Mouse (Mus musculus) megakaryocyte-erythroid progenitor cell, adult 5 weeks (primary cell): ENCODE data around the gene Olfr492. TPM values are rescaled to one million over a fixed set of nuclear protein-coding genes. Genes with fewer than 3 reads are reported as not detected.

ENCODE experiments used
- polyA plus RNA-seq: library from polyadenylated mRNA; stranded (reverse); fragments of >175 nt; gene quantifications from 2 replicates; pipeline ENCODE4 v1.2.3, GENCODE M21; 2012

The Olfr492 gene
- not detected in 2 replicates for polyA plus RNA-seq

DNA sequence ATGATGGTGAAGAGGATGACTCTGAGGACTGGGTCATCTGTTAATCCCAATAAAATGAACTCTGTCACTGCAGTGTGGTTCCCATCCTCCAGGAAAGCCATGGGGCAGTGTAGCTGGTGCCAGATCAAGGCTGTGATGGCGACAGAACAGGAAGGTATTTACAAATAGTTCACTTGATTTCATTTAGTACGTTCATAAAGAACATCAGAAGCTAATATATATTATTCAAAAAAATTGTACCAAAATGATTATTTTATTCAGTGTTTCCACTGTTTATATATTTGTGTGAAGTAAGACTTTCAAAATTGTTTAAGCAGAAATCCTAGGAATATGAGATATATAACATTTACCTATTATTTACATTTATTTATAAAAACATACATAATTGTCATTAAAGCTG is at the start of gene Olfr492:
Olfr492 (minus strand) TSS at position 101 of the 400 bp plus-strand sequence.

DNA sequence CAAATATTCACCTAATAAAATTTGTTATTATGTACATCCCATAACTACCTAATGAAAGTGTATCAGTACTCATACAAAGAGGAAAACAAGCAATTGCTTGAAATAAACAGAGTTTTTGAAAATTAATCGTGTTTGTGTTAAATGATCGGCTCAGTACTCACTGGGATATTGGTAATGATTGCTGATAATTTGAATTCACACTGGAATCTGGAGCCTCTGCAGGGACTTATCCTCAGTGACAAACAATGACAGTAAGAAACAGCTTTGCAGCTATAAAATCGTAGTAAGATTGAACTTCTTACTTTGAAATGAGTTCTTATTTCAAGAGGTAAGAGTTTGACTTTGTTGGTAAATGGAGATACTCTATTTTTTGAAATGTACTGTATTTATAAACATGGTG is 41.6 kb upstream of the Olfr492 start, which contains the start of gene Olfr494:
Olfr494 (plus strand) TSS at position 301 of the 400 bp plus-strand sequence.

GRCm38 (mm10) chr7:108346879-108347278 is 23.4 kb upstream of the Olfr492 start, which contains the start of gene Olfr493:
Gene Olfr493, minus strand, starts transcription at chr7:108346979.

GRCm38 (mm10) chr7:108313151-108313550 is 10.3 kb downstream of the Olfr492 start, which contains the start of gene Olfr491:
Gene Olfr491, plus strand, starts transcription at chr7:108313451.

GRCm38 (mm10) chr7:108288834-108289233 is 34.6 kb downstream of the Olfr492 start, which contains the start of gene Olfr490:
Gene Olfr490, minus strand, starts transcription at chr7:108288934.

Other genes with a start within 250 kb of the Olfr492 start
- not detected in 2 replicates for gene Olfr481, start 243.8 kb downstream of the Olfr492 start, polyA plus RNA-seq
- gene Olfr482, start 226.1 kb downstream of the Olfr492 start, polyA plus RNA-seq = not detected in 2 replicates
- not detected in 2 replicates for gene Olfr483, start 222.8 kb downstream of the Olfr492 start, polyA plus RNA-seq
- not detected in 2 replicates for gene Olfr484, start 196.2 kb downstream of the Olfr492 start, polyA plus RNA-seq
- not detected in 2 replicates for gene Olfr485, start 163.8 kb downstream of the Olfr492 start, polyA plus RNA-seq
- gene Olfr486, start 150.9 kb downstream of the Olfr492 start, polyA plus RNA-seq = not detected in 2 replicates
- not detected in 2 replicates for gene Olfr487, start 109.0 kb downstream of the Olfr492 start, polyA plus RNA-seq
- not detected in 2 replicates for gene Olfr488, start 65.3 kb downstream of the Olfr492 start, polyA plus RNA-seq
- not detected in 2 replicates for gene Olfr490, start 34.7 kb downstream of the Olfr492 start, polyA plus RNA-seq
- not detected in 2 replicates for gene Olfr491, start 10.2 kb downstream of the Olfr492 start, polyA plus RNA-seq
- gene Olfr493, start 23.3 kb upstream of the Olfr492 start, polyA plus RNA-seq = not detected in 2 replicates
- gene Olfr494, start 41.7 kb upstream of the Olfr492 start, polyA plus RNA-seq = not detected in 2 replicates
- gene Olfr495, start 69.5 kb upstream of the Olfr492 start, polyA plus RNA-seq = not detected in 2 replicates
- not detected in 2 replicates for gene Olfr497, start 96.7 kb upstream of the Olfr492 start, polyA plus RNA-seq
- not detected in 2 replicates for gene Olfr498, start 141.7 kb upstream of the Olfr492 start, polyA plus RNA-seq
- not detected in 2 replicates for gene Olfr502, start 201.4 kb upstream of the Olfr492 start, polyA plus RNA-seq
- not detected in 2 replicates for gene Olfr503, start 220.9 kb upstream of the Olfr492 start, polyA plus RNA-seq
- gene Olfr504, start 242.1 kb upstream of the Olfr492 start, polyA plus RNA-seq = not detected in 2 replicates